Mouse (Mus musculus): ENCODE results near the gene Olfr611.
"Not testable (repeated sequence)": the region's sequence is repeated elsewhere in the genome, so short reads cannot be mapped to it uniquely, and the experiment has no call there.

Olfr611 gene

GRCm38 (mm10) chr7:103520746-103521145 lies at the start of gene Olfr611:
Gene Olfr611 (minus strand): TSS chr7:103520846.
- DNase-seq = not testable (repeated sequence)

GRCm38 (mm10) chr7:103569043-103569442 lies 48.4 kb upstream of the Olfr611 start, which contains the start of gene Olfr616:
Gene Olfr616 (minus strand): TSS chr7:103569143.
- DNase-seq = no peak

GRCm38 (mm10) chr7:103555779-103556178 lies 35.1 kb upstream of the Olfr611 start, which contains the start of gene Olfr615:
Gene Olfr615 (plus strand): TSS chr7:103556079.
- no peak for DNase-seq

GRCm38 (mm10) chr7:103547774-103548173 lies 27.1 kb upstream of the Olfr611 start, which contains the start of gene Olfr613:
Gene Olfr613 (plus strand): TSS chr7:103548074.
- DNase-seq = no peak

GRCm38 (mm10) chr7:103542617-103543016 lies 22.0 kb upstream of the Olfr611 start, which contains the start of gene Olfr612:
Gene Olfr612 (minus strand): TSS chr7:103542717.
- DNase-seq = not testable (repeated sequence)

- DNase-seq = no peak
Measured at GRCm38 (mm10) chr7:103512022-103512421, 8.6 kb downstream of the Olfr611 start, which contains the start of gene Olfr610. Gene Olfr610 (minus strand): TSS chr7:103512122.

- DNase-seq = no peak
Measured at GRCm38 (mm10) chr7:103497962-103498361, 22.7 kb downstream of the Olfr611 start, which contains the start of gene Olfr609. Gene Olfr609 (minus strand): TSS chr7:103498062.

- DNase-seq = not testable (repeated sequence)
Measured at GRCm38 (mm10) chr7:103477106-103477505, 43.5 kb downstream of the Olfr611 start.

- DNase-seq = no peak
Measured at GRCm38 (mm10) chr7:103469577-103469976, 51.1 kb downstream of the Olfr611 start, which contains the start of gene Olfr608. Gene Olfr608 (plus strand): TSS chr7:103469877.

Measured in cerebellum, adult 9-11 months (tissue).